9 mouse cellular contexts compared by ENCODE assay signal in genomic region chr9:44085741-44086665, GRCm38 (mm10). TPM values are rescaled to one million over a fixed set of nuclear protein-coding genes. Genes with fewer than 3 reads are reported as not detected.
DNase-seq lines count a peak whose midpoint lies in the region; ATAC-seq and TF ChIP-seq lines count a peak whose summit lies in the region.
"Had no signal": no experiment of that assay in that cellular context is flagged by ENCODE, and none has a peak within 500 bp of the region (broad histone marks: within the 10 kb centered on the region; RNA-seq: fewer than 3 reads in every experiment).

No protein-coding gene starts in this region.

- peak; percentile 66 to 81 for DNase-seq in left cerebral cortex, adult 18-20 months (ENCODE audit: low spot score in 2 of 2)
- no peak for DNase-seq in left cerebral cortex, adult 11 months (ENCODE audit: low spot score)
- DNase-seq in lung, embryonic 14.5 days, result no peak
- DNase-seq in urinary bladder, postnatal 4 days (ENCODE audit: low spot score in 2 of 2), result no peak
- DNase-seq in spleen, adult 12 weeks (ENCODE audit: low spot score), result no peak

- WGBS in embryonic facial prominence, embryonic 13.5 days, result 68% methylated on average over 15 of the region's 15 CpGs
- WGBS in heart, embryonic 13.5 days, result 44% methylated on average over 15 of the region's 15 CpGs
- 67% methylated on average over 15 of the region's 15 CpGs for WGBS in kidney, embryonic 16.5 days
- 60% methylated on average over 15 of the region's 15 CpGs for WGBS in lung, embryonic 14.5 days

- peaks cover 56% of the 10 kb centered on the region for H3K27me3 ChIP-seq in embryonic facial prominence, embryonic 13.5 days
- H3K27me3 ChIP-seq in heart, embryonic 13.5 days (replicated peaks), result peaks cover 26% of the 10 kb centered on the region
- H3K27me3 ChIP-seq in kidney, embryonic 16.5 days (ENCODE audit: insufficient read depth, low read length), result 0 out of 2 replicates have a peak, but pooled peaks cover 3% of the 10 kb centered on the region
- peaks cover 29% of the 10 kb centered on the region; the same call in 1 of the 2 replicates for H3K27me3 ChIP-seq in lung, embryonic 14.5 days (ENCODE audit: insufficient read depth, low read length)

- H3K4me1 ChIP-seq in embryonic facial prominence, embryonic 13.5 days, result peaks cover 66% of the 10 kb centered on the region
- peaks cover 83% of the 10 kb centered on the region for H3K4me1 ChIP-seq in heart, embryonic 13.5 days
- H3K4me1 ChIP-seq in kidney, embryonic 16.5 days (ENCODE audit: insufficient read depth, low read length), result peaks cover 64% of the 10 kb centered on the region
- H3K4me1 ChIP-seq in lung, embryonic 14.5 days (ENCODE audit: insufficient read depth), result peaks cover 7% of the 10 kb centered on the region; the same call in 1 of the 2 replicates

- no peak for ATAC-seq in embryonic facial prominence, embryonic 13.5 days (ENCODE audit: insufficient number of reproducible peaks, insufficient read depth, low FRiP score, low TSS enrichment, low read depth)
- no peak for ATAC-seq in heart, embryonic 13.5 days (ENCODE audit: extremely low read depth, insufficient number of reproducible peaks, low FRiP score, low TSS enrichment)
- ATAC-seq in kidney, embryonic 16.5 days (ENCODE audit: low FRiP score, low TSS enrichment), result no peak
- no peak for ATAC-seq in lung, embryonic 14.5 days (ENCODE audit: insufficient read depth)

- no peak overlapping the region for H3K9ac ChIP-seq in embryonic facial prominence, embryonic 13.5 days
- peak overlapping the region; percentile 97 for H3K9ac ChIP-seq in heart, embryonic 13.5 days
- H3K9ac ChIP-seq in kidney, embryonic 16.5 days (replicated peaks; ENCODE audit: low read length), result peak overlapping the region; percentile 73
- H3K9ac ChIP-seq in lung, embryonic 14.5 days, result peak overlapping the region; percentile 73; the same call in 1 of the 2 replicates

- H3K36me3 ChIP-seq in embryonic facial prominence, embryonic 13.5 days, result peaks cover 2% of the 10 kb centered on the region; the same call in 1 of the 2 replicates
- H3K36me3 ChIP-seq in heart, embryonic 13.5 days, result peaks cover 21% of the 10 kb centered on the region
- no peaks in the 10 kb centered on the region for H3K36me3 ChIP-seq in kidney, embryonic 16.5 days (ENCODE audit: insufficient read depth, low read length)
- peaks cover 1% of the 10 kb centered on the region; the same call in 1 of the 2 replicates for H3K36me3 ChIP-seq in lung, embryonic 14.5 days (ENCODE audit: insufficient read depth)

- no peak for TF ChIP-seq CTCF in lung, embryonic 14.5 days (IDR thresholded peaks at IDR 0.05; ENCODE audit: low read depth)

- H3K9me3 ChIP-seq in embryonic facial prominence, embryonic 13.5 days, result no peaks in the 10 kb centered on the region
- H3K9me3 ChIP-seq in heart, embryonic 13.5 days, result no peaks in the 10 kb centered on the region
- H3K9me3 ChIP-seq in kidney, embryonic 16.5 days (ENCODE audit: low read length), result no peaks in the 10 kb centered on the region
- H3K9me3 ChIP-seq in lung, embryonic 14.5 days (ENCODE audit: low read depth, low read length), result no peaks in the 10 kb centered on the region

- peak overlapping the region; percentile 98 for H3K4me2 ChIP-seq in embryonic facial prominence, embryonic 13.5 days
- peak overlapping the region; percentile 97 for H3K4me2 ChIP-seq in heart, embryonic 13.5 days
- H3K4me2 ChIP-seq in kidney, embryonic 16.5 days (replicated peaks; ENCODE audit: low read depth, low read length), result peak overlapping the region; percentile 91
- H3K4me2 ChIP-seq in lung, embryonic 14.5 days, result peak overlapping the region; percentile 100

- H3K4me3 ChIP-seq in embryonic facial prominence, embryonic 13.5 days, result peak overlapping the region; percentile 64
- peak overlapping the region; percentile 82 for H3K4me3 ChIP-seq in heart, embryonic 13.5 days
- peak overlapping the region; percentile 60 for H3K4me3 ChIP-seq in kidney, embryonic 16.5 days (ENCODE audit: low read length)
- H3K4me3 ChIP-seq in lung, embryonic 14.5 days (ENCODE audit: low read depth, low read length), result peak overlapping the region; percentile 59; the same call in 1 of the 2 replicates

- no peak overlapping the region for H3K27ac ChIP-seq in embryonic facial prominence, embryonic 13.5 days
- peak overlapping the region; percentile 98 for H3K27ac ChIP-seq in heart, embryonic 13.5 days (replicated peaks)
- peak overlapping the region; percentile 25 for H3K27ac ChIP-seq in kidney, embryonic 16.5 days (ENCODE audit: low read length)
- H3K27ac ChIP-seq in lung, embryonic 14.5 days (ENCODE audit: low read depth), result no peak overlapping the region

RNA-seq across cellular contexts. Expression of gene Mfrp, which starts 15.5 kb away (rescaled TPM):
- under 1 TPM in 1 of 2 experiments, not detected in 1; 0.16 TPM for total RNA-seq in left cerebral cortex, adult 18-20 months (2021)
- polyA plus RNA-seq in embryonic facial prominence, embryonic 13.5 days (2015; fragmentation: Nextera tagmentation; extraction: Ambion mirVana), result 0.21 and 0.39 TPM in 2 replicates
- polyA plus RNA-seq in heart, embryonic 13.5 days (2015; fragmentation: Nextera tagmentation; extraction: Ambion mirVana), result not detected in 2 replicates
- polyA plus RNA-seq in kidney, embryonic 16.5 days (2015; fragmentation: Nextera tagmentation; extraction: Ambion mirVana), result 0.10 and 0.25 TPM in 2 replicates
- 0.07 and 0.11 TPM in 2 replicates for polyA plus RNA-seq in lung, embryonic 14.5 days (2014; fragmentation: Nextera tagmentation; extraction: Ambion mirVana)
- total RNA-seq: common myeloid progenitor, adult 5-6 weeks had no signal

RNA-seq across cellular contexts. Expression of gene Usp2, which starts 19.2 kb away (rescaled TPM):
- 10 to 100 TPM; 79.1 to 86.3 TPM for total RNA-seq in left cerebral cortex, adult 18-20 months (2021)
- polyA plus RNA-seq in embryonic facial prominence, embryonic 13.5 days (2015; fragmentation: Nextera tagmentation; extraction: Ambion mirVana), result 14.6 and 15.2 TPM in 2 replicates
- polyA plus RNA-seq in heart, embryonic 13.5 days (2015; fragmentation: Nextera tagmentation; extraction: Ambion mirVana), result 48.5 and 66.0 TPM in 2 replicates
- polyA plus RNA-seq in kidney, embryonic 16.5 days (2015; fragmentation: Nextera tagmentation; extraction: Ambion mirVana), result 53.9 and 57.7 TPM in 2 replicates
- 7.5 and 8.8 TPM in 2 replicates for polyA plus RNA-seq in lung, embryonic 14.5 days (2014; fragmentation: Nextera tagmentation; extraction: Ambion mirVana)

RNA-seq across cellular contexts. Expression of gene C1qtnf5, which starts 21.0 kb away (rescaled TPM):
- 10 to 100 TPM; 18.1 to 23.2 TPM for total RNA-seq in left cerebral cortex, adult 18-20 months (2021)
- polyA plus RNA-seq in embryonic facial prominence, embryonic 13.5 days (2015; fragmentation: Nextera tagmentation; extraction: Ambion mirVana), result 1.5 and 2.8 TPM in 2 replicates
- 1.1 and 2.1 TPM in 2 replicates for polyA plus RNA-seq in heart, embryonic 13.5 days (2015; fragmentation: Nextera tagmentation; extraction: Ambion mirVana)
- 4.7 and 5.7 TPM in 2 replicates for polyA plus RNA-seq in kidney, embryonic 16.5 days (2015; fragmentation: Nextera tagmentation; extraction: Ambion mirVana)
- 4.7 and 5.0 TPM in 2 replicates for polyA plus RNA-seq in lung, embryonic 14.5 days (2014; fragmentation: Nextera tagmentation; extraction: Ambion mirVana)
- total RNA-seq: common myeloid progenitor, adult 5-6 weeks had no signal

RNA-seq across cellular contexts. Expression of gene Gm49380, which starts 27.3 kb away (rescaled TPM):
- under 1 TPM; 0.14 to 0.42 TPM for total RNA-seq in left cerebral cortex, adult 18-20 months (2021)
- 0.30 and 0.48 TPM in 2 replicates for polyA plus RNA-seq in embryonic facial prominence, embryonic 13.5 days (2015; fragmentation: Nextera tagmentation; extraction: Ambion mirVana)
- polyA plus RNA-seq in heart, embryonic 13.5 days (2015; fragmentation: Nextera tagmentation; extraction: Ambion mirVana), result not detected in 2 replicates
- polyA plus RNA-seq in kidney, embryonic 16.5 days (2015; fragmentation: Nextera tagmentation; extraction: Ambion mirVana), result 0.22 and 0.25 TPM in 2 replicates
- polyA plus RNA-seq in lung, embryonic 14.5 days (2014; fragmentation: Nextera tagmentation; extraction: Ambion mirVana), result 0.08 and 0.32 TPM in 2 replicates
- total RNA-seq: common myeloid progenitor, adult 5-6 weeks had no signal

RNA-seq across cellular contexts. Expression of gene Rnf26, which starts 27.3 kb away (rescaled TPM):
- total RNA-seq in left cerebral cortex, adult 18-20 months (2021), result 10 to 100 TPM; 28.7 to 31.9 TPM
- polyA plus RNA-seq in embryonic facial prominence, embryonic 13.5 days (2015; fragmentation: Nextera tagmentation; extraction: Ambion mirVana), result 73.3 and 80.1 TPM in 2 replicates
- polyA plus RNA-seq in heart, embryonic 13.5 days (2015; fragmentation: Nextera tagmentation; extraction: Ambion mirVana), result 38.5 and 39.3 TPM in 2 replicates
- 75.0 and 87.0 TPM in 2 replicates for polyA plus RNA-seq in kidney, embryonic 16.5 days (2015; fragmentation: Nextera tagmentation; extraction: Ambion mirVana)
- 85.6 and 89.2 TPM in 2 replicates for polyA plus RNA-seq in lung, embryonic 14.5 days (2014; fragmentation: Nextera tagmentation; extraction: Ambion mirVana)

Comparison
In these comparisons a context has a peak if more than half of its experiments do, and no peak if none do; other contexts are left out.
1. DNase-seq: peak in left cerebral cortex, adult 18-20 months (2 of 2); none in left cerebral cortex, adult 11 months (single experiment), lung, embryonic 14.5 days (single experiment), urinary bladder, postnatal 4 days (0 of 2) and spleen, adult 12 weeks (single experiment).
2. H3K27ac ChIP-seq: peak in heart, embryonic 13.5 days (single experiment) and kidney, embryonic 16.5 days (single experiment); none in embryonic facial prominence, embryonic 13.5 days (single experiment) and lung, embryonic 14.5 days (single experiment).
3. Peak in every context shown above with its lines, with median percentiles within 50 percentile points of each other: H3K4me2 ChIP-seq and H3K4me3 ChIP-seq.